Mouse (Mus musculus): Measurements from ENCODE around the gene Bend6.
"Not testable (repeated sequence)": the region's sequence is repeated elsewhere in the genome, so short reads cannot be mapped to it uniquely, and the experiment has no call there.

Gene Bend6

GRCm38 (mm10) chr1:33906927-33907326, 689 bp downstream of the Bend6 start:
- DNase-seq (ENCODE audit: low read depth, low spot score), result no peak

- DNase-seq (ENCODE audit: low read depth, low spot score), result no peak
Observed at GRCm38 (mm10) chr1:33906216-33906615, 1.4 kb downstream of the Bend6 start.

GRCm38 (mm10) chr1:33903587-33903986, 4.0 kb downstream of the Bend6 start:
- DNase-seq (ENCODE audit: low read depth, low spot score), result no peak

GRCm38 (mm10) chr1:33900175-33900574, 7.4 kb downstream of the Bend6 start:
- no peak for DNase-seq (ENCODE audit: low read depth, low spot score)

- no peak for DNase-seq (ENCODE audit: low read depth, low spot score)
Observed at GRCm38 (mm10) chr1:33898373-33898772, 9.2 kb downstream of the Bend6 start.

GRCm38 (mm10) chr1:33897426-33897825, 10.2 kb downstream of the Bend6 start:
- DNase-seq (ENCODE audit: low read depth, low spot score), result no peak

- no peak for DNase-seq (ENCODE audit: low read depth, low spot score)
Observed at GRCm38 (mm10) chr1:33896666-33897065, 10.9 kb downstream of the Bend6 start.

GRCm38 (mm10) chr1:33896116-33896515, 11.5 kb downstream of the Bend6 start:
- DNase-seq (ENCODE audit: low read depth, low spot score), result no peak

- DNase-seq (ENCODE audit: low read depth, low spot score), result peak; percentile 20
Observed at GRCm38 (mm10) chr1:33892784-33893183, 14.8 kb downstream of the Bend6 start.

- no peak for DNase-seq (ENCODE audit: low read depth, low spot score)
Observed at GRCm38 (mm10) chr1:33883102-33883839, 24.3 kb downstream of the Bend6 start.

- no peak for DNase-seq (ENCODE audit: low read depth, low spot score)
Observed at GRCm38 (mm10) chr1:33878170-33878569, 29.4 kb downstream of the Bend6 start.

- no peak for DNase-seq (ENCODE audit: low read depth, low spot score)
Observed at GRCm38 (mm10) chr1:33876416-33876815, 31.2 kb downstream of the Bend6 start.

GRCm38 (mm10) chr1:33875691-33876090, 31.9 kb downstream of the Bend6 start:
- DNase-seq (ENCODE audit: low read depth, low spot score), result peak; percentile 9

GRCm38 (mm10) chr1:33873561-33873960, 34.1 kb downstream of the Bend6 start:
- DNase-seq (ENCODE audit: low read depth, low spot score), result no peak

GRCm38 (mm10) chr1:33869437-33869836, 38.2 kb downstream of the Bend6 start:
- no peak for DNase-seq (ENCODE audit: low read depth, low spot score)

GRCm38 (mm10) chr1:33869031-33869430, 38.6 kb downstream of the Bend6 start:
- no peak for DNase-seq (ENCODE audit: low read depth, low spot score)

- DNase-seq (ENCODE audit: low read depth, low spot score), result no peak
Observed at GRCm38 (mm10) chr1:33846807-33847206, 60.8 kb downstream of the Bend6 start.

- DNase-seq (ENCODE audit: low read depth, low spot score), result no peak
Observed at GRCm38 (mm10) chr1:33843823-33844222, 63.8 kb downstream of the Bend6 start.

- DNase-seq (ENCODE audit: low read depth, low spot score), result not testable (repeated sequence)
Observed at GRCm38 (mm10) chr1:33838952-33839351, 68.7 kb downstream of the Bend6 start.

- DNase-seq (ENCODE audit: low read depth, low spot score), result no peak
Observed at GRCm38 (mm10) chr1:33830586-33830985, 77.0 kb downstream of the Bend6 start.

GRCm38 (mm10) chr1:33817931-33818330, 89.7 kb downstream of the Bend6 start:
- DNase-seq (ENCODE audit: low read depth, low spot score), result no peak

GRCm38 (mm10) chr1:33813868-33814794, 93.5 kb downstream of the Bend6 start, which contains the start of gene Zfp451:
TSS of gene Zfp451 (minus strand) at chr1:33814595.
- peak; percentile 89 for DNase-seq (ENCODE audit: low read depth, low spot score)

- DNase-seq (ENCODE audit: low read depth, low spot score), result peak; percentile 1
Observed at GRCm38 (mm10) chr1:33813495-33813867, 94.1 kb downstream of the Bend6 start.

All from embryo, embryonic 11.5 days (tissue).